Mouse (Mus musculus) liver, embryonic 14.5 days (tissue): Measurements from ENCODE around the gene Clpp.

Experiments used
- CTCF ChIP-seq: IDR thresholded peaks from 2 replicates; pipeline ENCODE4 v1.5.1; 2016; ENCODE audit warnings: antibody characterized with exemption, low read depth, control low read depth
- EP300 ChIP-seq: IDR thresholded peaks from 2 replicates; pipeline ENCODE4 v1.6.1; 2016; ENCODE audit warnings: antibody characterized with exemption, low read depth

DNA sequence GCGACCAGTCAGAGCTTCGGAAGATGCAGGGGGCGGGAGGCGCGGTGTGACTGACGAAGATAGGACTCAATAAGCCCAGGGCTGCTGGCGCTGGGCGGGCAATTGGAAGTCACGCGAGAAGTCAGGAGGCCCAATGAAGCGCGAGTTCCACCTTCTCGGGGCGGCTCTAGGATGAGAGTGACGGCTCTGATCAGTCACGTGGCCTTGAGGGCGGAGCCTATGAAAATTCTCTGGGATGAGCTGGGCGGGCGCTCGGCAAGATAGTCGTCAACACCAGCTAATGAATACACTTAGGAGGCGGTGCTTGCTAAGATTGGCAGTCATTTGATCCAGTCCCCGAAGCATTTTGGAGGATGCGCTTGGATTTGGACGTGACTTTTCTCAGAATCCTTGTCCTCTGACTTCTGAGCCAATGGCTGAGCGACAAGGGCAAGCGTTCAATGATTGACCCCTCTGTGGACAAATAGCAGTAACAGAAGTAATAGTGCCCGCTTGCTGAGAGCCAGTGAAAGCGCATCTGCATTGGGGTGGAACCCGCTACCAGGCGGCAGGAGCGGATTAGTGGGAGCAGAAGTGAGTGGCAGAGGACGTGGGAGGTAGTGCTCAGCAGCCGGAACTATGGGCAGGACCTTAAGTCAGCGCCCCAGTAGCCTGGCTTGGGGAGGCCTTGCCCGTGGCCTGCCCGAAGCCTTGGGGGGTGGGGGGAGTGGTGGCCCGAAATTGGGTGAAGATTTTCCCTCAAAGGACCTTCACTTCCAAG lies 41.7 kb downstream of the Clpp start:
- no peak for TF ChIP-seq CTCF
- peak; percentile 53 for TF ChIP-seq EP300
